20 mouse cellular contexts compared by ENCODE assay signal in the genomic region with DNA sequence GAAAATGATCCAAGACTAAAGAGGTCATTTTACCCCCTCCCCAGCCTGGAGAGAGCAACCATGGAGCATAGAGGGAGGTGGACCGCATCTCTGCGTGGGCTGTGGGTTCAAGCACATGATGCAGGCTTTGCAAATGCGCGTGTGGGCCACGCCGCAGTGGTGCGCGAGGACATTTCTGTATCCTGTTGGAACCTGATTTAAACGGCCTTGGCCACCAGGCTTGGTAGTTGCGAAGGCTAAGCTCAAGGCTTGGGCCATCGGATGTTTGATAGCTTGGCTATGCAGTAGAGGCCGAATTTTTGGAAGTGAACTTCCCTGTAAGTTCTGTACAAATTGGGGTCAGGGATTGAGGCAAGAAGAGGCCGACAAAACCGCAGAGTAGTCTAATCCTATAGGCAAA. TPM values are rescaled to one million over a fixed set of nuclear protein-coding genes. Genes with fewer than 3 reads are reported as not detected.
DNase-seq lines count a peak whose midpoint lies in the region; ATAC-seq and TF ChIP-seq lines count a peak whose summit lies in the region.
"Had no signal": no experiment of that assay in that cellular context is flagged by ENCODE, and none has a peak within 500 bp of the region (broad histone marks: within the 10 kb centered on the region; RNA-seq: fewer than 3 reads in every experiment).

No protein-coding gene starts in this region.

- no peak overlapping the region for H3K27ac ChIP-seq in kidney, embryonic 16.5 days (ENCODE audit: low read length)
- H3K27ac ChIP-seq in ES-Bruce4 (ENCODE audit: insufficient read depth, low read length): no peak overlapping the region
- H3K27ac ChIP-seq: heart, embryonic 15.5 days; limb, embryonic 13.5 days; liver, embryonic 15.5 days; stomach, postnatal 0 days had no signal

- no peak overlapping the region for H3K4me3 ChIP-seq in kidney, embryonic 16.5 days (ENCODE audit: low read length)
- 0 out of 2 replicates have a peak overlapping the region, but pooled peaks have one; percentile 1 for H3K4me3 ChIP-seq in ES-Bruce4 (ENCODE audit: low read depth, low read length)

- ATAC-seq in cerebellum, adult (ENCODE audit: insufficient number of reproducible peaks, low FRiP score, low TSS enrichment): 0 out of 2 replicates have a peak, but pooled peaks have one; percentile 15
- peak; percentile 10; the same call in 1 of the 2 replicates for ATAC-seq in kidney, embryonic 16.5 days (ENCODE audit: low FRiP score, low TSS enrichment)
- 0 out of 2 replicates have a peak, but pooled peaks have one; percentile 13 for ATAC-seq in monocyte, adult 5-6 weeks (replicated peaks; ENCODE audit: insufficient number of reproducible peaks, low FRiP score, low TSS enrichment, poor library complexity, severe bottlenecking)
- ATAC-seq in megakaryocyte progenitor cell, adult 5-6 weeks (replicated peaks; ENCODE audit: poor library complexity): no peak

- no peak for DNase-seq in cerebellum, postnatal 4 days (ENCODE audit: low spot score in 2 of 2)
- DNase-seq in kidney, adult 11 months: no peak
- no peak for DNase-seq in left cerebral cortex, adult 8-10 months (ENCODE audit: low spot score in 2 of 2)
- DNase-seq: cerebellum, adult 11 months; cerebellum, postnatal 14 days; gastrocnemius, postnatal 10 days; kidney, postnatal 10 days; layer of hippocampus, adult 9-11 months; lung, postnatal 10 days; right cerebral cortex, postnatal 25 days; thymus, postnatal 25 days had no signal

- no peak for TF ChIP-seq POLR2A in ES-Bruce4 (IDR thresholded peaks at IDR 0.05; ENCODE audit: insufficient read depth, low read length)

- H3K9me3 ChIP-seq in kidney, embryonic 16.5 days (ENCODE audit: low read length): no peaks in the 10 kb centered on the region
- H3K9me3 ChIP-seq in ES-Bruce4 (replicated peaks; ENCODE audit: control insufficient read depth, insufficient read depth, low read length, poor library complexity, severe bottlenecking): no peaks in the 10 kb centered on the region
- H3K9me3 ChIP-seq: heart, embryonic 15.5 days; limb, embryonic 13.5 days; liver, embryonic 15.5 days had no signal

- peaks cover 10% of the 10 kb centered on the region for H3K4me1 ChIP-seq in kidney, embryonic 16.5 days (ENCODE audit: insufficient read depth, low read length)
- H3K4me1 ChIP-seq in ES-Bruce4 (ENCODE audit: control insufficient read depth, insufficient read depth, low read length): no peaks in the 10 kb centered on the region

- H3K9ac ChIP-seq in kidney, embryonic 16.5 days (replicated peaks; ENCODE audit: low read length): no peak overlapping the region
- no peak overlapping the region for H3K9ac ChIP-seq in ES-Bruce4 (ENCODE audit: low read depth, poor library complexity, severe bottlenecking)
- H3K9ac ChIP-seq: liver, embryonic 15.5 days had no signal

- WGBS in kidney, embryonic 16.5 days: 96% methylated on average over 14 of the region's 14 CpGs

- H3K36me3 ChIP-seq in kidney, embryonic 16.5 days (ENCODE audit: insufficient read depth, low read length): 0 out of 2 replicates have a peak, but pooled peaks cover under 1% of the 10 kb centered on the region
- peaks cover 6% of the 10 kb centered on the region for H3K36me3 ChIP-seq in ES-Bruce4 (ENCODE audit: control insufficient read depth, insufficient read depth, low read length, poor library complexity, severe bottlenecking)
- H3K36me3 ChIP-seq: heart, embryonic 15.5 days; limb, embryonic 13.5 days; liver, embryonic 15.5 days had no signal

- TF ChIP-seq EP300 in ES-Bruce4 (IDR thresholded peaks at IDR 0.05; ENCODE audit: insufficient read depth, low read depth, low read length): no peak

- TF ChIP-seq CTCF in ES-Bruce4 (IDR thresholded peaks at IDR 0.05; ENCODE audit: low read depth, low read length): no peak

- H3K4me2 ChIP-seq in kidney, embryonic 16.5 days (replicated peaks; ENCODE audit: low read depth, low read length): no peak overlapping the region

- H3K27me3 ChIP-seq in kidney, embryonic 16.5 days (ENCODE audit: insufficient read depth, low read length): no peaks in the 10 kb centered on the region
- H3K27me3 ChIP-seq in ES-Bruce4 (ENCODE audit: control insufficient read depth, insufficient read depth, low read length, poor library complexity, severe bottlenecking): no peaks in the 10 kb centered on the region
- H3K27me3 ChIP-seq: heart, embryonic 15.5 days; limb, embryonic 13.5 days; liver, embryonic 15.5 days had no signal

RNA-seq across cellular contexts. Expression of gene Zbtb2, which starts 40.3 kb away (rescaled TPM):
- polyA plus RNA-seq in kidney, embryonic 16.5 days (2015; fragmentation: Nextera tagmentation; extraction: Ambion mirVana): 17.9 and 19.0 TPM in 2 replicates
- polyA plus RNA-seq in ES-Bruce4 (2011; ENCODE audit: insufficient read depth, insufficient read length, low read depth, missing spikeins): 11.0 and 13.1 TPM in 2 replicates
- total RNA-seq in monocyte, adult 5-6 weeks (2017): 25.2 to 30.1 TPM (median 28.5 TPM) in 3 replicates
- 10 to 100 TPM; 10.3 to 12.4 (median 11.7) TPM for total RNA-seq in left cerebral cortex, adult 8-10 months (2022)
- total RNA-seq in megakaryocyte progenitor cell, adult 5-6 weeks (2015): 15.5 and 17.5 TPM in 2 replicates
- 10.7 and 11.9 TPM in 2 replicates for total RNA-seq in megakaryocyte progenitor cell, adult 5-6 weeks (2017)
